Mouse (Mus musculus) embryonic stem cell, embryonic (primary cell): ENCODE results near the gene Kif1c.

Experiments used
- CTCF ChIA-PET, 4 experiments: fragments of 300-600 bp in 2 of 4; fragments of 350-600 bp in 2 of 4; sonication (Branson Sonifier 250); formaldehyde crosslinking; loops; one replicate each; lab custom pipeline; 2022; ENCODE audit warnings: inconsistent platforms in 2 of 4; lab: Charles Lee
- POLR2A ChIA-PET, 4 experiments: fragments of 300-600 bp in 2 of 4; fragments of 350-600 bp in 2 of 4; sonication (Branson Sonifier 250); formaldehyde crosslinking; loops; one replicate each; lab custom pipeline; 2022; ENCODE audit warnings: antibody characterized with exemption in 4 of 4, inconsistent platforms in 1 of 4; lab: Charles Lee

Gene Kif1c

GRCm38 (mm10) chr11:70763582-70763935 is 63.2 kb downstream of the Kif1c start:
- POLR2A ChIA-PET, result interaction anchor here in 3 of 4 experiments (0.5 to 1.3 kb wide), 4 partner anchors 83 to 331 kb away, joined by 3 to 7 read pairs (median 4); partner anchors contain the start of genes Arrb2 (in 1 of the 3) and Spag7 (in 1 of the 3)
- CTCF ChIA-PET, result interaction anchor here in 1 of 4 experiments (0.5 kb wide), 1 partner anchor 89 kb away, joined by 6 read pairs; no protein-coding TSS in a partner anchor

GRCm38 (mm10) chr11:70763936-70764808 is 63.8 kb downstream of the Kif1c start, which contains the start of gene Zfp3:
Gene Zfp3, plus strand, starts transcription at chr11:70764209.
- CTCF ChIA-PET, result interaction anchor here in 3 of 4 experiments (0.5 to 1.1 kb wide), 6 partner anchors 9 to 135 kb away, joined by 3 to 6 read pairs (median 3); no protein-coding TSS in a partner anchor
- POLR2A ChIA-PET, result interaction anchor here (0.5 to 1.3 kb wide), 12 partner anchors 13 to 332 kb away, joined by 3 to 9 read pairs (median 4); partner anchors contain the start of genes Arrb2 (in 1 of the 4), Derl2 (in 1 of the 4), Inca1 (in 1 of the 4) and Kif1c (in 1 of the 4)

GRCm38 (mm10) chr11:70765776-70766445 is 65.6 kb downstream of the Kif1c start:
- ChIA-PET POLR2A (interaction anchor here in 3 of 4 experiments (0.5 to 1.5 kb wide), 4 partner anchors 11 to 199 kb away, joined by 3 to 13 read pairs (median 4); no protein-coding TSS in a partner anchor), CTCF (interaction anchor here in 2 of 4 experiments (0.5 to 2.1 kb wide), 5 partner anchors 12 to 706 kb away, joined by 3 to 9 read pairs (median 3); no protein-coding TSS in a partner anchor)

- POLR2A ChIA-PET, result interaction anchor here in 1 of 4 experiments (0.7 kb wide), 1 partner anchor 233 kb away, joined by 6 read pairs; no protein-coding TSS in a partner anchor
- CTCF ChIA-PET, result interaction anchor here in 2 of 4 experiments (0.9 to 1.3 kb wide), 2 partner anchors 13 to 239 kb away, joined by 3 to 4 read pairs; no protein-coding TSS in a partner anchor
These were observed 70.5 kb downstream of the Kif1c start for GRCm38 (mm10) chr11:70770804-70771203.

GRCm38 (mm10) chr11:70776830-70777571 is 76.7 kb downstream of the Kif1c start:
- ChIA-PET POLR2A (interaction anchor here (0.6 to 2.3 kb wide), 13 partner anchors 10 to 877 kb away, joined by 3 to 9 read pairs (median 4); partner anchors contain the start of genes 2810408A11Rik (in 1 of the 4), 4930544D05Rik (in 1 of the 4), Derl2 (in 1 of the 4) and Mis12 (in 1 of the 4)), CTCF (interaction anchor here (0.5 to 3.7 kb wide), 54 partner anchors 8 to 455 kb away, joined by 3 to 28 read pairs (median 4); partner anchors contain the start of genes 4930544D05Rik (in 2 of the 4), Psmb6 (in 2 of the 4), Arrb2 (in 1 of the 4) and Camta2 (in 1 of the 4))

GRCm38 (mm10) chr11:70777634-70778033 is 77.3 kb downstream of the Kif1c start:
- ChIA-PET CTCF (interaction anchor here (0.6 to 3.7 kb wide), 76 partner anchors 8 to 1547 kb away, joined by 3 to 28 read pairs (median 4); partner anchors contain the start of genes 4930544D05Rik (in 3 of the 4), Psmb6 (in 2 of the 4), Zfp3 (in 2 of the 4) and Arrb2 (in 1 of the 4)), POLR2A (interaction anchor here (0.9 to 2.3 kb wide), 14 partner anchors 11 to 877 kb away, joined by 3 to 9 read pairs (median 4); partner anchors contain the start of genes 2810408A11Rik (in 1 of the 4), 4930544D05Rik (in 1 of the 4), Derl2 (in 1 of the 4) and Mis12 (in 1 of the 4))

- POLR2A ChIA-PET, result interaction anchor here in 3 of 4 experiments (0.8 to 2.3 kb wide), 12 partner anchors 12 to 878 kb away, joined by 3 to 9 read pairs (median 4); partner anchors contain the start of genes 2810408A11Rik (in 1 of the 3), 4930544D05Rik (in 1 of the 3), Derl2 (in 1 of the 3) and Mis12 (in 1 of the 3)
These were observed 77.7 kb downstream of the Kif1c start for GRCm38 (mm10) chr11:70778058-70778457.

More at GRCm38 (mm10) chr11:70778058-70778457, 77.7 kb downstream of the Kif1c start:
- CTCF ChIA-PET, result interaction anchor here (0.5 to 3.7 kb wide), 73 partner anchors 9 to 1547 kb away, joined by 3 to 28 read pairs (median 4); partner anchors contain the start of genes 4930544D05Rik (in 2 of the 4), Psmb6 (in 2 of the 4), Rnf167 (in 2 of the 4) and Arrb2 (in 1 of the 4)
